25 mouse cellular contexts compared by ENCODE assay signal in genomic region chr2:167550341-167550854, GRCm38 (mm10). TPM values are rescaled to one million over a fixed set of nuclear protein-coding genes. Genes with fewer than 3 reads are reported as not detected.
DNase-seq lines count a peak whose midpoint lies in the region; ATAC-seq and TF ChIP-seq lines count a peak whose summit lies in the region.
"Had no signal": no experiment of that assay in that cellular context is flagged by ENCODE, and none has a peak within 500 bp of the region (broad histone marks: within the 10 kb centered on the region; RNA-seq: fewer than 3 reads in every experiment).

No protein-coding gene starts in this region.

- no peak for ATAC-seq in lung, postnatal 0 days
- no peak for ATAC-seq in limb, embryonic 11.5 days (ENCODE audit: insufficient number of reproducible peaks, low FRiP score, low TSS enrichment, low read depth)
- no peak for ATAC-seq in liver, embryonic 12.5 days
- ATAC-seq: CD4-positive, CD25-positive, alpha-beta regulatory T cell, adult 4 months; forebrain, embryonic 16.5 days had no signal

- H3K36me3 ChIP-seq in lung, postnatal 0 days (ENCODE audit: insufficient read depth, low read length): no peaks in the 10 kb centered on the region
- no peaks in the 10 kb centered on the region for H3K36me3 ChIP-seq in limb, embryonic 11.5 days (ENCODE audit: control insufficient read depth, insufficient read depth, low read length)
- no peaks in the 10 kb centered on the region for H3K36me3 ChIP-seq in liver, embryonic 12.5 days
- H3K36me3 ChIP-seq: heart, embryonic 15.5 days; lung, embryonic 15.5 days; neural tube, embryonic 15.5 days had no signal

- H3K4me1 ChIP-seq in lung, postnatal 0 days (ENCODE audit: insufficient read depth, low read depth, low read length): no peaks in the 10 kb centered on the region
- H3K4me1 ChIP-seq in limb, embryonic 11.5 days (ENCODE audit: control insufficient read depth, insufficient read depth, low read length): peaks cover 19% of the 10 kb centered on the region
- H3K4me1 ChIP-seq in liver, embryonic 12.5 days: peaks cover 9% of the 10 kb centered on the region; the same call in 1 of the 2 replicates
- H3K4me1 ChIP-seq: neural tube, embryonic 15.5 days had no signal

- no peaks in the 10 kb centered on the region for H3K9me3 ChIP-seq in lung, postnatal 0 days (ENCODE audit: low read length)
- no peaks in the 10 kb centered on the region for H3K9me3 ChIP-seq in limb, embryonic 11.5 days (ENCODE audit: control insufficient read depth, low read length)
- no peaks in the 10 kb centered on the region for H3K9me3 ChIP-seq in liver, embryonic 12.5 days (replicated peaks)
- H3K9me3 ChIP-seq: heart, embryonic 15.5 days; lung, embryonic 15.5 days; megakaryocyte, embryonic 14.5 days; neural tube, embryonic 15.5 days had no signal

- DNase-seq in adrenal gland, adult 2 months: peak; percentile 52
- DNase-seq in adrenal gland, postnatal 10 days: no peak
- peak; percentile 17 for DNase-seq in lung, postnatal 0 days (ENCODE audit: low spot score)
- no peak for DNase-seq in lung, postnatal 14 days
- peak; percentile 71 for DNase-seq in NIH3T3 (ENCODE audit: low read depth)
- DNase-seq in limb, embryonic 11.5 days (ENCODE audit: low spot score): no peak
- DNase-seq in T-cell, adult 2 months (ENCODE audit: low spot score): no peak
- DNase-seq: cerebellum, adult 2 months; cerebellum, postnatal 14 days; kidney, adult 2 months; kidney, postnatal 4 days; left cerebral cortex, postnatal 4 days; lung, postnatal 4 days; midbrain, embryonic 14.5 days; retina, postnatal 1 day; right cerebral cortex, postnatal 14 days had no signal

- H3K27ac ChIP-seq in lung, postnatal 0 days (ENCODE audit: low read length): no peak overlapping the region
- peak overlapping the region; percentile 32; the same call in 1 of the 2 replicates for H3K27ac ChIP-seq in limb, embryonic 11.5 days (replicated peaks; ENCODE audit: low read depth, low read length)
- H3K27ac ChIP-seq in liver, embryonic 12.5 days: no peak overlapping the region
- H3K27ac ChIP-seq: heart, embryonic 15.5 days; hindbrain, embryonic 14.5 days; lung, embryonic 15.5 days; neural tube, embryonic 15.5 days had no signal

- TF ChIP-seq EP300 in lung, postnatal 0 days (IDR thresholded peaks at IDR 0.05): no peak

- H3K9ac ChIP-seq in lung, postnatal 0 days (replicated peaks; ENCODE audit: low read depth): no peak overlapping the region
- H3K9ac ChIP-seq in limb, embryonic 11.5 days (ENCODE audit: low read length): no peak overlapping the region
- H3K9ac ChIP-seq in liver, embryonic 12.5 days: no peak overlapping the region
- H3K9ac ChIP-seq: heart, embryonic 15.5 days; hindbrain, embryonic 14.5 days; lung, embryonic 15.5 days; neural tube, embryonic 15.5 days had no signal

- no peaks in the 10 kb centered on the region for H3K27me3 ChIP-seq in lung, postnatal 0 days (replicated peaks; ENCODE audit: insufficient read depth, low read length)
- no peaks in the 10 kb centered on the region for H3K27me3 ChIP-seq in limb, embryonic 11.5 days (ENCODE audit: control insufficient read depth, insufficient read depth, low read length)
- H3K27me3 ChIP-seq in liver, embryonic 12.5 days (replicated peaks): peaks cover 13% of the 10 kb centered on the region; the same call in 1 of the 2 replicates
- H3K27me3 ChIP-seq: heart, embryonic 15.5 days; lung, embryonic 15.5 days; neural tube, embryonic 15.5 days had no signal

- no peak for TF ChIP-seq CTCF in lung, postnatal 0 days (IDR thresholded peaks at IDR 0.05)

- H3K4me2 ChIP-seq in lung, postnatal 0 days (replicated peaks; ENCODE audit: low read depth, low read length): no peak overlapping the region
- H3K4me2 ChIP-seq in limb, embryonic 11.5 days (ENCODE audit: low read depth, severe bottlenecking): no peak overlapping the region
- H3K4me2 ChIP-seq in liver, embryonic 12.5 days: no peak overlapping the region
- H3K4me2 ChIP-seq: heart, embryonic 15.5 days; hindbrain, embryonic 14.5 days; lung, embryonic 15.5 days; neural tube, embryonic 15.5 days had no signal

- 46% methylated on average over 8 of the region's 8 CpGs for WGBS in lung, postnatal 0 days
- 74% methylated on average over 8 of the region's 8 CpGs for WGBS in limb, embryonic 11.5 days
- WGBS in liver, embryonic 12.5 days (ENCODE audit: insufficient replicate concordance): 67% methylated on average over 8 of the region's 8 CpGs

- no peak overlapping the region for H3K4me3 ChIP-seq in lung, postnatal 0 days (ENCODE audit: low read depth, low read length)
- H3K4me3 ChIP-seq in limb, embryonic 11.5 days (ENCODE audit: low read depth, low read length): no peak overlapping the region
- H3K4me3 ChIP-seq in liver, embryonic 12.5 days: no peak overlapping the region
- H3K4me3 ChIP-seq: heart, embryonic 15.5 days; lung, embryonic 15.5 days; megakaryocyte, embryonic 14.5 days; neural tube, embryonic 15.5 days had no signal

RNA-seq across cellular contexts. Expression of gene Snai1, which starts 12.4 kb away (rescaled TPM):
- 10 to 100 TPM in 1 of 2 experiments, 1 to 10 TPM in 1; 6.7 to 10.1 TPM for total RNA-seq in adrenal gland, adult 2 months (2021)
- polyA plus RNA-seq in adrenal gland, adult 2 months (2012; rRNA removed): 45.2 and 45.3 TPM in 2 replicates
- 1 to 10 TPM; 6.2 to 8.5 TPM for total RNA-seq in adrenal gland, postnatal 10 days (2021)
- polyA plus RNA-seq in lung, postnatal 0 days (2015; fragmentation: Nextera tagmentation; extraction: Ambion mirVana): 55.4 and 63.0 TPM in 2 replicates
- 102 and 104 TPM in 2 replicates for polyA plus RNA-seq in limb, embryonic 11.5 days (2014; fragmentation: Nextera tagmentation; extraction: Ambion mirVana)
- polyA plus RNA-seq in liver, embryonic 12.5 days (2016; fragmentation: Nextera tagmentation; extraction: Ambion mirVana): 4.9 and 5.0 TPM in 2 replicates
- total RNA-seq: monocyte, adult 5-6 weeks had no signal

RNA-seq across cellular contexts. Expression of gene Spata2, which starts 57.7 kb away (rescaled TPM):
- 10 to 100 TPM; 33.1 to 35.1 TPM for total RNA-seq in adrenal gland, adult 2 months (2021)
- 29.0 and 30.8 TPM in 2 replicates for polyA plus RNA-seq in adrenal gland, adult 2 months (2012; rRNA removed)
- 10 to 100 TPM; 26.5 to 28.9 TPM for total RNA-seq in adrenal gland, postnatal 10 days (2021)
- polyA plus RNA-seq in lung, postnatal 0 days (2015; fragmentation: Nextera tagmentation; extraction: Ambion mirVana): 8.7 and 8.9 TPM in 2 replicates
- polyA plus RNA-seq in limb, embryonic 11.5 days (2014; fragmentation: Nextera tagmentation; extraction: Ambion mirVana): 14.6 and 16.0 TPM in 2 replicates
- 11.0 TPM in 2 replicates for polyA plus RNA-seq in liver, embryonic 12.5 days (2016; fragmentation: Nextera tagmentation; extraction: Ambion mirVana)

RNA-seq across cellular contexts. Expression of gene Rnf114, which starts 58.0 kb away (rescaled TPM):
- 10 to 100 TPM; 75.2 to 78.4 TPM for total RNA-seq in adrenal gland, adult 2 months (2021)
- polyA plus RNA-seq in adrenal gland, adult 2 months (2012; rRNA removed): 64.2 and 70.8 TPM in 2 replicates
- total RNA-seq in adrenal gland, postnatal 10 days (2021): 10 to 100 TPM; 51.0 to 55.9 TPM
- 111 and 119 TPM in 2 replicates for polyA plus RNA-seq in lung, postnatal 0 days (2015; fragmentation: Nextera tagmentation; extraction: Ambion mirVana)
- polyA plus RNA-seq in limb, embryonic 11.5 days (2014; fragmentation: Nextera tagmentation; extraction: Ambion mirVana): 111 and 114 TPM in 2 replicates
- 37.6 and 37.9 TPM in 2 replicates for polyA plus RNA-seq in liver, embryonic 12.5 days (2016; fragmentation: Nextera tagmentation; extraction: Ambion mirVana)

Comparison
In these comparisons a context has a peak if more than half of its experiments do, and no peak if none do; other contexts are left out.
1. DNase-seq: peak in adrenal gland, adult 2 months (single experiment), lung, postnatal 0 days (single experiment) and NIH3T3 (single experiment); none in adrenal gland, postnatal 10 days (single experiment), lung, postnatal 14 days (single experiment), limb, embryonic 11.5 days (single experiment) and T-cell, adult 2 months (single experiment).